Mouse (Mus musculus) CD4-positive, CD25-positive, alpha-beta regulatory T cell, adult 9 weeks (primary cell): ENCODE data around the gene Vps37b. TPM values are rescaled to one million over a fixed set of nuclear protein-coding genes. Genes with fewer than 3 reads are reported as not detected.

ENCODE experiments used
- polyA plus RNA-seq: library from polyadenylated mRNA; unstranded; fragments of 100-300 nt; shearing (Covaris generic); gene quantifications from one replicate; pipeline ENCODE4 v1.2.1, GENCODE M21; 2017

The Vps37b gene
- polyA plus RNA-seq, result 61.5 TPM

GRCm38 (mm10) chr5:124032001-124032508, at the start of gene Vps37b:
Vps37b (minus strand) TSS chr5:124032270.

DNA sequence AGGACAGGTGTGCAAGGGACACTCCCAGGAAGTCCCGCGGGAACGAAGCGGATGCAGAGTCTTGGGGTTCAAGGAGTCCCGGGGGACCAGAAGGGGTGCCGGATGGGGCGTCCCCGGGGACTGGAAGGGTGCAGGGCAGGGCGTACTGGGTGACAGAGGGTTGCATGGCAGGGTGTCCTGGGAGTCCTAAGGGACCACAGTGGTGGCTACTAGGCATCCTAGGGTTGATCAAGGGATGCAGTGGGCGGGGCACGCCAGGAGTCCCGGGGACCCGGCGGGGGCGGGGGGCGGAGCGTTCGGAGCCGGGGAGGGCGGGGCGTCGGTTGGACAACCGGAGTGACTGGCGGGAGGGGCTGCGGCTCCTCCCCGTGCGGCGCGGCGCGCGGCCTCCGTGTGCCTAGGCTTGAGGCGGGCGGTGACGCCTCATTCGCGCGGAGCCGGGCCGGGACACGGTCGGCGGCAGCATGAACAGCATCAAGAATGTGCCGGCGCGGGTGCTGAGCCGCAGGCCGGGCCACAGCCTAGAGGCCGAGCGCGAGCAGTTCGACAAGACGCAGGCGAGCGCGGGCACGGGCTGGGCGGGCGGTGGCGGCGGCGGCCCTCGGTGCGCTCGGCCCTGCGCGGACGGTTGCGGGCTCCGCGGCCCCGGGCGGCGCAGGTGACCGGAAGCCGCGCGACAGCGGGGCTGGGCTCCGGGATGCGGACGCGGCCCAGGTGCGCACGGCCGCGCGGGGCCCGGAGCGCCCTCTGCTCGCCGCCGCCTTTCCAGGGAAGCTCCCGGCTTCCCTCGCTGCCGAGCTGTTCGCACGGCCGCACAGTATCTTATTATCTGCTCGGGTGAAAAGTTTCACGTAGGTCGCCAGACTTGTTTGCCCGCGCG, 58.5 kb downstream of the Vps37b start, which contains the start of gene Hip1r:
TSS of gene Hip1r (plus strand) at position 330 of the 880 bp plus-strand sequence.

Other genes with a start within 250 kb of the Vps37b start
- gene Hcar2, start 166.8 kb downstream of the Vps37b start, polyA plus RNA-seq, result 0.51 TPM
- not detected for gene Hcar1, start 152.2 kb downstream of the Vps37b start, polyA plus RNA-seq
- gene Denr, start 125.1 kb downstream of the Vps37b start, polyA plus RNA-seq, result 105 TPM
- 6.3 TPM for gene Gm43518, start 104.9 kb downstream of the Vps37b start, polyA plus RNA-seq
- gene Ccdc62, start 101.6 kb downstream of the Vps37b start, polyA plus RNA-seq, result 6.1 TPM
- gene Hip1r, start 58.6 kb downstream of the Vps37b start, polyA plus RNA-seq, result 49.5 TPM
- 57.8 TPM for gene Abcb9, start 63.5 kb upstream of the Vps37b start, polyA plus RNA-seq
- gene Ogfod2, start 80.0 kb upstream of the Vps37b start, polyA plus RNA-seq, result 26.9 TPM
- 114 TPM for gene Arl6ip4, start 83.8 kb upstream of the Vps37b start, polyA plus RNA-seq
- gene Pitpnm2, start 217.5 kb upstream of the Vps37b start, polyA plus RNA-seq, result 10.2 TPM